Mouse (Mus musculus): ENCODE results near the gene Odf4.
"Not testable (repeated sequence)": the region's sequence is repeated elsewhere in the genome, so short reads cannot be mapped to it uniquely, and the experiment has no call there.

Gene Odf4

DNA sequence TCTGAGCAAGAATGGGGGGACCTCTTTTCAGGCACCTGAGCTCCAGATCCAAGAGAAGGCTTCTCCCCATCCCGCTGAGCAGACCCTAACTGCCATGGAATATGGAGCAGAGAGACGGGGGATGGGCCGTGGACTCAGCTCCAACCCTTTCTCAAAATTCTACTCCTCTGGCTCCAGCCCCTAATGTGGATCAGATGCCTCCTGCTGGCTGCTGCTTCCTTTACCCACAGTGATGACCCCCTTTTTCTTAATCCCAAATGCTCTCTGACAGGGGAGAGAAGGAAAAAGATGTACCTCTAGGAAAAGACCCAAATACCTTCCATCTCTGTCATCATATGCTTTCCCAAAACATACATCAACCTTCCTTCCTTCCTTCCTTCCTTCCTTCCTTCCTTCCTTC lies at the start of gene Odf4:
Odf4 (minus strand) TSS at position 101 of the 400 bp plus-strand sequence.
- in situ Hi-C loops (cut with MboI, MseI): no loop called here

DNA sequence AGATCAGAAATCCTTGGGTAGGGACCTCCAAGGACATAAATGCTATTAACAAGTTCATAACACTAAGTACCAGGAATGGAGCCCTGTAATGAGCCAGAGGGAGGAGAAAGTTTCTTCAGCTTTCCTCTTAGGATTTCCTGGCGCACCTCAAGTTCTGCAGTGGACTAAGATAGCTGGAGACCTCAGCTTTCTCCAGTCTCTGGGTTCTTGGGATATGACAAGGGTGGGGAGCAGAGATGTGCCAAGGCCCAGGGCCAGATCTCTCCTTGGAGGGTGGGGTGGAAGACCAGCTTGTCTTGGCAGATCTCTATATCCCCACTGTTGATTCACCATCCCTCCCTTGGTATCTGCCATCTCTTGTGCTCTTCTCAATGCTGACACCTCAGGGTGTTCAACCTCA lies 48.7 kb upstream of the Odf4 start:
- in situ Hi-C loops (cut with MboI, MseI): no loop called here

DNA sequence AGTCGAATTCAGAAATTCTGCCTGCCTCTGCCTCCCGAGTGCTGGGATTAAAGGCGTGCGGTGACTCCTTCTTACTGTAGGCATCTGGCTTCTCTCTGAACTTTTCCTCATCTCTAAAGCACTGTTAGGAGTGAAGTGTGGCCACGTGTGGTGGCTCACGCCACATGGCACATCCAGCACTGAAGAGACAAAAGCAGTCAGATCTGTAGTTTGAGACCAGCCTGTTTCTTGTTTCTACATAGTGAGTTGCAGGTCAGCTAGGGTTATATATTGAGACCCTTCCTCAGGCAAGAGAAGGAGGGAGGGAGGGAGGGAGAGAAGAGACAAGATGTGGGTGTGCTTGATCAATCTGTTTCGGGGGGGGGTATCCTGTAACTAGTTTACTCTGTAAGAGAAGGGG lies 48.2 kb upstream of the Odf4 start, which contains the start of gene Rangrf:
Rangrf (minus strand) TSS at position 101 of the 400 bp plus-strand sequence.
- in situ Hi-C loops (cut with MboI, MseI): no loop called here

DNA sequence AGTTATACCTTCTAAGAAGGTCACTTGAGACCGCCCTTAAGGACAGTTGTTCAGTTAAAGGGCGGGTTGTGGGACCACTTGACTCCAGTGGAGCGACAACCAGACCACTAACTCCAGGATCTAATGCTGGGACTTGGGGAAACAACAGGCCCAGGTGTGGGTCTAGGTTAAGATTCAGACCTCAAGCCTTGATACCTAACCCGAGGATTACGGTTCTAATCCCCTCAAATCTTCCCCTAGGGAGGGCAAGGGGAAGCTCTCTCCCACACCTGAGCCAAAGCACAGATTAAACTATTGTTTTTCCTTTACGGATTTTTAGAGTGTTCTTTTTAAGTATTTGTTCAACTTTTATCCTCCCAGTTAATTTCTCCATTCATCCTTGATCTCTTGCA lies 47.2 kb upstream of the Odf4 start:
- in situ Hi-C loops (cut with MboI, MseI): no loop called here

DNA sequence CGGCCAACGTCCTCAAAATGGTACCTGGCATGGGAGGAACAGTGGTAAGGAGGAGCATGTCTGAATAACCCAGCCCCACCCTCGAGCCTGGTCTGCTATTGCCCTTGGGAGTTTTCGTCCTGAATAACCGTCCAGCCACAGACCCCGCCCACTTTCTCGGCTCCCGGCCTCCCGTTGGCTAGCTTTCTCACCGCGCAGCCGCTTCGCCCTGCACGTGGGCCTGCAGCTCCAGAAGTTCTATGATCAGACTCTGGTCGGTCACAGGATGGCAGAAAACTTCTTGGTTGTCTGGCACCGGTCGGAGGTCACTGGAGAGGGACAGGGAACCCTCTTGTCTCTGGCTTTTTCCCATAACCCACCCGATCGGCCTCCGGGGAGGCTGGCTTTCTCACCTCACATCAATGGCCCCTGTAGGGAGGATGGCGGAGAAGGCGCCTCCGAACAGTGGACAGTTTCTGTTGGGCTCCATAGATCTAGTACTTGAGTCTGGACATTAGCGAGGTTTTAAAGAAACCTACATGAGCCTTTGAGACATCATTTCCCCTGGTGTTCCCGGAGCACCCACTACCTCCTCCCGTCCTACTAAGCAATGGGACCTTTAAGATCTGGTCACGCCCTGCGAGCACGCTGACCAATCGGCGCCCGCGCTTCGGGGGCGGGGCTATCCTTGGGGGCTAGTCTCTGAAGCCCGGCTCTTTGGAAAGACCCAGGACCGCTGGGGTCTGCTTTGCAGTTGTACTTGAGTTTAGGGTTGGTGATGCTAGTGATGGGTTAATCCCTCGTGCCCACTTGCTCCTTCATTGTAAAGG lies 46.6 kb upstream of the Odf4 start:
- in situ Hi-C loops (cut with MboI, MseI): not testable (repeated sequence)

DNA sequence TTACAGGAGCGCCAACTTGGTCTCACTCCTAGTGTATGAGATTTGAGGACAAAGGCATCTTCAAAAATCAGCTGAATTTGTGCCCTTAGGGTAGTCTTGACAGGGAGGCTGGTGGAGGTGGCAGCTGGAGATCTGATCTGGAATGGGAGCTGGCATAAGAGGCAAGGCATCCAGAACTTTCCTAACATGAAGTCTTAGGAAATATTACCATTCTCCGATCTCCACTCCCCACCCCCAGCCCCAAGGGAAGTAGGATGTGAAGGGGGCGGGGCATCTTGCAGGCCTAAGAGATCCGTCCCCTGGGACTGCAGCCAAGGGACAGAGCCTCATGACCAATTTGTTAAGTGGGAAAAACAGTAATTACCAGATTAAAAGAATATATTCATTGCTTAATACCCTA lies 43.4 kb upstream of the Odf4 start:
- in situ Hi-C loops (cut with MboI, MseI): no loop called here

DNA sequence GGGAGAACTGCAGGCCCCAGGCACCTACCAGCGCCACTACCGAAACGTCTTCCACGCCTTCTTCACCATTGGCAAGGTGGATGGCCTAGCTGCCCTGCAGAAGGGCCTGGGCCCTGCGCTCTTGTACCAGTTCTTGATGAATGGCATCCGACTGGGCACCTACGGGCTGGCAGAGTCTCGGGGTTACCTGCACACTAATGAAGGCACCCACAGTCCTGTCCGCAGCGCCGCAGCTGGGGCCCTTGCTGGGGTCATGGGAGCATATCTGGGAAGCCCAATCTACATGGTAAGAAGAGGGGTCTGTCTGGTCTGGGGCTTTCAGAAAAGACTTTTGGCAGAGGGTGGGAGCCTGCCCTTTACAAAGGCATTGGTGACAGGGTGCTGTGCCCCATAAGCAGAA lies 41.9 kb upstream of the Odf4 start:
- in situ Hi-C loops (cut with MboI, MseI): no loop called here

DNA sequence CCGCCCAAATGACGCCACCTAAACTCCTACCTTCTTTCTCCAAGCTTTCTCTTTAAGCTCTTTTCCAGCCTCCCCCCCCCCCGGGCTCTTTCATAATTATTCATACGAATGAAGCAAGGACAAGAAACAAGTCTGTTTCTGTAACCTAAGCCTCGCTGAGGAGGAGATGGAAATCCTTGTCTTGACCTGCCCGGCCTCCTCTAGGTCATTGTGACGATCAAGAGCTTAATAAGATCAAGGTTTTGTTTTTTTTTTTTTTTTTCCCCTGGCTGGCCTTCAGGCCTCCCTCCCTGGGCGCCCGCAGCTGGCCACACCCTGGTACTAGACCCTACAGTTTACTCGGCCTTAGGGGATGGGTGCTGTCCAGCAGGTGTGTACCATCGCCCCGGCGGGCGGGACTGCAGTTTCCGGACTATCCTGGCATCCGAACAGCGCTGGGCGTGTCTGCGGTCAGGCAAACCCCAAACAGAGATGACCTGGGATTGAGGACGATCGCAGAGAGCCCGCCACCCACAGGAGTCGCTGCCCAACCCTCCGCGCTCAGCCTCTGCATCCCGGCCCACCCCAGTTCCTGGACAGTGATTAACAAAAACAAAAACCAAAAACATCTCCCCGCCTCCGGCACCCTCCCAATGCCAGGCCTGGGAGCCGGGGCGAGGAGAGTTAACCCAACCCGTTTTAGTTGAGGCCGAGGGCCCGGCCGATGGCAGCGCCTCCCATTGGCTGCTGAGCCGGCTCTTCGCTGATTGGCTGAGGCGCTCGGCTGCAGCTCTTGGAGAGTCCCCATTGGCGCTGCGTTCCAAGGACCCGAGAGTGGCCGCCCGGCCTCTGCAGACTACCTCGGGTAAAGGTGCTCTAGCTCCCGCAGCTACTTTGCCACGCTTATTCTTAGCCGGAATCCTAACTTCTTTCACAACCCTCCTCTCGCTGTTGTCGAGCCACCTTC lies 40.7 kb upstream of the Odf4 start, which contains the start of gene Slc25a35:
Slc25a35 (plus strand) TSS at position 795 of the 946 bp plus-strand sequence.
- in situ Hi-C loops (cut with MboI, MseI): no loop called here

DNA sequence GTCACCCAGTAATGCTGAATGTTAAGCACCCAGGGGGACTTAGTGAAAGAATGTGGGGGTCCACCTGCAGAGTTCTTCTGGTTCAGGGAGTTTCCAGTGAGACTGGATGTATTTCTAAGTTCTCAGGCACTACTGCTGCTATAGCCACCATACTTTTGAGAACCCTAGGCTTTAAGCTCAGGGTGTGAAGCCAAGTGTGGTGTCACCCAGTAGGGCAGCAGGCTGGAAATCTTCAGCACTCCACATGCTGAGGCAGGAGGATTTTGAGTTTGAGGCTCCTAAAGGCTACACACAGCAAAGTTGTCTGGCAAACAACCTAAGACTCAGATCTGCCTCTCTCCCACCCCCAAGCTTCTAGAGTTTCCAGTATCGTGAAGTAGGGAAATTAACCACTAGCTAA lies 39.7 kb upstream of the Odf4 start:
- in situ Hi-C loops (cut with MboI, MseI): no loop called here

DNA sequence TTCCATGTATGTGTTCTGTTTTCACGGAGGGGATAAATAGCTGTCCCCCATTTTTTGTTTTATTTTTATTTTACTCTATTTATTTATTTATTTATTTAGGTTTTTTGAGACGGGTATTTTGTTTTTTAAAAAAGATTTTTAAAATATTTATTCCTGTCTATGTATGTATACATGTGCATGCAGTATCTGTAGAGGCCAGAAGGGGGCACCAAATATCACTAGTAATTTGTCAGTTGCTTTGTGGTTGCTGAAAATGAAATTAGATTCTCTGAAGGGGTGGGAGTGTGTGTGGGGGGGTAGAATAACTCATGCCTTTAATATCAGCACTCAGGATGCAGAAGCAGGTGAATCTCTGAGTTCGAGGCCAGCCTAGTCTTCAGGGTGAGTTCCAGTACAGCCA lies 39.0 kb upstream of the Odf4 start:
- in situ Hi-C loops (cut with MboI, MseI): no loop called here

DNA sequence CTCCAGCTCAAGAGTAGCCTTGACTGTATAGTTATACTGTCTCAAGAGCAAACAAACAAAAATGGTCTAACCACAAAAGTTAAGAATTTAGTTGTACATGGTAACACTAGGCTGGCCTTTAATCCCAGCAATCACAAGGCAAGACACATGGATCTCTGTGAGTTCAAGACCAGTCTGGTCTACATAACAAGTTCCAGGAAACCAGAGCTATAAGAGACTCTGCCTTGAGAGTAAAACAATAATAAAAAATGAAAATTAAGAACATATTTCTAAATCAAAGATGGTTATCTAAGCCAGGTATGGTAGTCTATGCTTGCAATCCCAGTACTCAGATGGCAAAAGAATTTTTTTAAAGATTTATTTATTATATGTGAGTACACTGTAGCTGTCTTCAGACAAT lies 38.2 kb upstream of the Odf4 start:
- in situ Hi-C loops (cut with MboI, MseI): no loop called here

DNA sequence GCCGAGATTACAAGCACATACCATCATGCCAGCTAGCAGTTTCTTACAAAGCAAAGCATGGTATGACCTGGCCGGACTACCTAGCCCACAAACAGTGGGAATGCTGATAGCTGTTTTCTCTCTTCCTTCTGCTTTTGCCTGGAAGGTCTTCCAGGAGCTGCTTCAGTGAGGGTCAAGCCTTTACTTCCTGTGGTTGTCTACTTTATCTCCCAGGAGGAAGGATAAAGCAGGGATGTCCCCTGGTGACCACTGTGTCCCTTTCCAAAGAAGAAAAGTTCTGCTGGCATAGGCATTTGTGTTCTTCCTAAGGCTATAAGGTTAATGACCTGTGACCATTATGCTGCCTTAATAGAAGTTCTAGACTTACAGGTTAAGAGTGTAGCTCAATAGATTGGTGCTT lies 36.5 kb upstream of the Odf4 start:
- in situ Hi-C loops (cut with MboI, MseI): no loop called here

DNA sequence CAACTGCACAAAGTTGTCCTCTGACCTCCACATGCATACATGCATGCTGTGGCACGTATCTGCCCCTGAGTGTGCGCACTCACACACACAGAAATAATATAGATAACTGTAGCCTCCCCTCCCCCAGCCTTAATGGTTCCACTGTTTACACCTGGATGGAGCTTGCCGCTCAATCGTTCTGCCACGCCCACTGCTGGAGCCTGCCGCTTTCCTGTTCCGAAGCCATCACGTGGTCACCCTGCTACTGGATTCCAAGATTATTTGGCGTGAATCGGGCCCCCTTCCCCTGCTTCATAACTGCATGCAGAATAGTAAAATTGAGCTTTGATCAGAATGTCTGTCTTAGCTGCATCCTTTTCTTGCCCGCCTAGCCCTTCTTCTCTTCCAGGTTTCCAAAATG lies 35.3 kb upstream of the Odf4 start:
- in situ Hi-C loops (cut with MboI, MseI): not testable (repeated sequence)

DNA sequence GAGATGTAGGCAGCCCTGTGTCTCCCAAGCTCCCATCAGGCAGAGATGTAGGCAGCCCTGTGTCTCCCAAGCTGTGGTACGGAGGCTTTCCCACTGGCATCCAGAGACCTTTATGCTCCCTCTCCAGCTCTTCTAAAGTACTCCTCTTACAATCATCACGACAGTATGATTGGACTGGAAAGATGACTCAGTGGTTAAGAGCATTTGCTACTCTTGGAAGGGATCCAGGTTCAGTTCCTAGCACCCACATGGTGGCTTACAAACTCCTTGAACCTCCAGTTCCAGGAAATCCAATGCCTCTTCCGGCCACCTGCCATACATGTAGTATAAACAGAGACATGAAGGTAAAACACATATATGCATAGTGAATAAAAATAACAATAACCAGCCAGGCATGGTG lies 34.7 kb upstream of the Odf4 start:
- in situ Hi-C loops (cut with MboI, MseI): no loop called here

DNA sequence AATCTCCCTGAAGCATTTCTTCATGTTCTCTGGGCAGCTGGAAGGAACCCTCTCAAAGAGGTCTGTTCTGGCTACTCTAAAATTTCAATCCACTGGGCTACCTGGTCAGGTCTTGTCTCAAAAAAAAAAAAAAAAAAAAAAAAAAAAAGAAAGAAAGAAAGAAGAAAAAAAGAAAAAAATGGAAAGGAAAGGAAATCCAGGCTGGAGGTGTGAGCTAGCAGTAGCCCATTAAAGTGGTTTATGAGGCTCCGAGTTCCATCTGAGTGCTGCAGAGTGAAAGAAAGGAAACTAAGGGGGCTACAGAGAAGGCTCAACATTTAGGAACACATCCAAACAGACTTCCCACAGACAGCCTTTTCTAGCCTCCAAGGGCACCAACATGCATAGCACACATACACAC lies 31.1 kb upstream of the Odf4 start:
- in situ Hi-C loops (cut with MboI, MseI): no loop called here

DNA sequence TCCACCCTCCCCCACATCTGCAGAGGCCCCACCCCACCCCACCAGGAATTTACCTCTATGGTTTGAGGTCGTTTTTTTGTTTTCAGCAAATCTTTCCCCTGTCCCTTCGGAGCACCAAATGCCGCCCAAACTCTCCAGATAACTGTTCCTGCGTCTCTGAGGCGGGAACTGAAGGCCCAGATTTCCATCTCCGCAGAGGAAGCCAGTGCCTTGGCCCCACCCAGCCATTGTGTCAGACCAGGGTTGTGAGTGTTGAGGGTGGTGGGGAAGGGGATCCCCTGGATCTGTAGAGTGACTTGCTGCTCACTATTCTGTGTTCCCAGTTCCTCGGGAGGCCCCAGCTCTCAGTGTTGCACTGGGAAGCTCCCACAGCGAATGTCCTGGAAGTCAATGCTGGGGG lies 30.4 kb upstream of the Odf4 start, which contains the start of gene Arhgef15:
Arhgef15 (minus strand) TSS at position 173 of the 400 bp plus-strand sequence.
- in situ Hi-C loops (cut with MboI, MseI): no loop called here

DNA sequence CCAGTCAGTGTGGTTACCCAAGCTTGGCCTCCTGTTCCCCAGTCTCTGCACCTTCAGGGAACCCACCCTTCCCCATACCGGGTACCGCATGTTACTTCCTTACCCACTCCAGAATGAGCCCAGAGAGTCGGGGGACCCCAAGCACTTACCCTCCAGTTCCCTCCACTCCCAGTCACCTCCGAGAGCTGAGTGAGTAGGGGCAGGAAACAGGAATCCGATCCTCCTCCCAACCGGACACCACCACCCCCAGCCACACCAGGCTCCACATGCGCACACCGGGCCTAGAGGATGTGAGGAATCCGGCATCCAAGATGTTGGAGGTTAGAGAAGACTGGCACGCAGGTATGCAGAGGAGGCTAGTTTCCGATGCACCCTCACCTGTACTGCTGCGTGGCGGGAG lies 29.8 kb upstream of the Odf4 start:
- in situ Hi-C loops (cut with MboI, MseI): no loop called here

DNA sequence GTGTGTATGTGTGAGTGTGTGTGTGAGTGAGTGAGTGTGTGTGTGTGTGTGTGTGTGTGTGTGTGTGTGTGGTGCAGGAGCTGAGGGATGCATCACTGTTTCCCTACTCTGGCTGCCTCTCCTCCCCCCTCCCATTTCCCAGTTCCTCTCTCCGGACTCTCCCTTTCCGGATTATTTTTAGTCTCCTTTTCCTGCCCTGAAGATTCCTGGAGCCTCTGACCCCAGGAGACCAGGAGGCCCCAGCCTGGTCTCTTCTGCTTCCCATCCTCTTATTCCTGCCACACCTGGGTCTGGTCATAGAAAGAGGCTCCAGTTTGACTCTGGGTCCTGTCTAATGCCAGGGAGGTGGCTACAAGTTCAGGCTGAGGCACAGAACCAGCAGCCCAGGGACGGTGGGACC lies 29.2 kb upstream of the Odf4 start:
- in situ Hi-C loops (cut with MboI, MseI): no loop called here

DNA sequence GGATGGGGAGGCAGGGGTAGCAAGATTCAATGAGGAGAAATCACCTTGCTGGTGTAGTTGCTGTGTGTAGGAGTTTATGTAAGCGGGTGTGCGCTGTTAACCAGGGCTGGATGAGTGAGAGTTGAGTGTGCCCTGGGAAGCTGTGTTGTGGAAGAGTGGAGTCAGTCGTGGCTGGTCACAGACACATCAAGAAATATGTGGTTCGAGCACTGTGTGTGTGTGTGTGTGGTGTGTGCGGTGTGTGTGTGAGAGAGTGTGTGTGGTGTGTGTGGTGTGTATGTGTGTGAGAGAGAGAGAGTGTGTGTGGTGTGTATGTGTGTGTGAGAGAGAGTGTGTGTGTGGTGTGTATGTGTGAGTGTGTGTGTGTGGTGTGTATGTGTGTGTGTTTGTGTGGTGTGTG lies 28.6 kb upstream of the Odf4 start:
- in situ Hi-C loops (cut with MboI, MseI): no loop called here

DNA sequence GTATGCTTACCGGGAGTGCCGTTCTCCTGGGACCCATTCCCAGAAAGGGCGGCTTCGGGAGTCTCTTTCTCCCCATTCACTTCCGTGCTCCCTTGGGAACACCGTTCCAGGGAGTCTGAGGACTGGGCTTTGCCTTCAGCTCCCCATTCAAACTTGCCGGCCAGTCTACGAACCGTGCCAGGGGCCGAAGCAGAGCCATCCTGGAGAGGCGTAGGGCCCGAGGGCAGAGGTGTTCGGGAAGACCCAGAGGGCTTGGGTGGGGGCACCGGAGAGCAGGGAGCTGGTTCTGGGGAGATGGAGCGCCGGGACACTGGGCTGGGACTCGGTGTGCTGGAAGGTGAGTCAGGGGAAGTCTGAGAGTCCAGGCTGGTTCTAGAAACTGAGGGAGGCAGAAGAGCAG lies 27.5 kb upstream of the Odf4 start:
- in situ Hi-C loops (cut with MboI, MseI): no loop called here

DNA sequence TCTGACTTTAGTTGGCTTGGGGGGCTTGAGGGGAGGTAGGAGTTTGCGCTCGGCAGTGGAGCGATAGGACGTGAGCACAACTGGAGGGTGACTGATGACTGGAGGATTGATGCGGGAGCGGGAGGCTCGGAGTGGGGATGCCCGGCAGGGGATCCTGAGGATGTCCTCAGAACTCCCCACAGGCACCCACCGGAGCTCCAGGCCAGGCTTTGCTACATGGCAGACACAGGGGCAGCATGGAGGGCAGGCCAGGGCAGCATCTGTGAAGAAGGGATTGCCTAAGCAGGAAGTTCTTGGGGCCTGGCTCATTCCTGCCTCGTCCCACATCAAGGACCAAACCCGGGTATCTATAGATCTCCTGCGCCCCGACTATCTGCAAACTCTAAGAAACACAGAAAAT lies 27.0 kb upstream of the Odf4 start:
- in situ Hi-C loops (cut with MboI, MseI): no loop called here

DNA sequence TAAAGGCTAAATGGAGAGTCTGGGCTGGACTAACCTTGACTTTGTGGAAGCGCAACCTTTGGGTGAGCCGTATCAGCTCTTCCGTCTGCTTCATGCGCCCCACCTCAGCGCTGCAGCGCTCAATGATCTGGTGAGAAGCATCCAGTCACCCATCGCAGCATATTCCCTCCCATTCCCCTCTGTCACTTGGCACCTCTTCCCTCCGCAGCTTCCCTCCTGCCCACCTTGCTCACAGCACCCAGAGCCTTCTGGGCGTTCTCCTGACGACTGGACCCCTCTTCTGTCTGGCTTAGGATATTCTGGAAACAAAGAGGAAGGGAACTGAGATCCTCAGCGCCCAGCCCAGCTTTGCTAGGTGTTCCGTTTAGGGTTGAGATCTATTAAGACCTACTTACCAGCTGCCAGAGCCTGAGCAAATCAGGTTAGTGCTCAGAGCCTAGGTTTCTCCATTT lies 20.7 kb upstream of the Odf4 start:
- in situ Hi-C loops (cut with MboI, MseI): no loop called here

Data from T-helper 1 cell (primary cell).